Mouse (Mus musculus) NIH3T3 (cell line): Measurements from ENCODE around the gene Cntn2.
"Not testable (repeated sequence)": the region's sequence is repeated elsewhere in the genome, so short reads cannot be mapped to it uniquely, and the experiment has no call there.

Experiments used
- DNase-seq: peaks from one replicate; pipeline ENCODE4 v3.0.0-alpha.2; 2012; ENCODE audit warnings: low read depth

Cntn2 gene

DNA sequence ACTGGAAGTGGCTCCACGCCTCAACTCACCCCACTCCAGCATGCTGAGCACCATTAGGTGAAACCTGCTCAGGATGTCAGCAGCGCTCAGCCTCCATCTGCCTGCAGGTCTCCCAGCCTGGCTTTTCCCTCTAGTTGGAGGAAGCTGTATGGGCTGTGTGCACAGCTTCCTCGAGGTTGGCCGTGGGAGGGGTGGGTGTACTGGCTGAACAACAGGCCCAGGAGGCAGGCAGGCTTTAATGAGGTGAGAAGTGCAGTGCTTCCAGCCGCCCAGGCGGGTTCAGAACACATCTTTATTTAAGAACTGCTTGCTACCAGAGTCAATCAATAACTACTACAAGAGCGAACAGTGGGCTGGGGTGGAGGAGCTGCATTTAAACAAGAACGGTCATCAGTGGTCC is 31.5 kb downstream of the Cntn2 start:
- DNase-seq: no peak

DNA sequence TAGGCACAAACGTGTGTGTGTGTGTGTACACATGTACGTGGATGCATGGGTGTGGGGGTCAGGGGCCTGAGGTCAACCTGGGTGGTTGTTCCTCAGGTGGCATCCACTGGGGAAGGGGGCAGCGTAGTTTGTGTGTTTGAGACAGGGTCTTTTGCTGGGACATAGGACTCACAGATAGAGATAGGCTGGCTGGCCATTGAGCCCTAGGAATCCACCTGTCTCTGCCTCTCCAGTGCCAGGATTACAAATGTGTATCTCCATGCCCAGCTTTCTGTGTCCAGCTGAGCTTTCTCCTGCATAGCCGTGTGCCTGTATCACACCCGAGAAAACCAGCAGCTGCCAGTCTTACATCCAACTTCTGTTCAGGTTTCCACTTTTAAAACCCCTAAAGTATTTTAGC is 33.3 kb downstream of the Cntn2 start:
- no peak for DNase-seq

DNA sequence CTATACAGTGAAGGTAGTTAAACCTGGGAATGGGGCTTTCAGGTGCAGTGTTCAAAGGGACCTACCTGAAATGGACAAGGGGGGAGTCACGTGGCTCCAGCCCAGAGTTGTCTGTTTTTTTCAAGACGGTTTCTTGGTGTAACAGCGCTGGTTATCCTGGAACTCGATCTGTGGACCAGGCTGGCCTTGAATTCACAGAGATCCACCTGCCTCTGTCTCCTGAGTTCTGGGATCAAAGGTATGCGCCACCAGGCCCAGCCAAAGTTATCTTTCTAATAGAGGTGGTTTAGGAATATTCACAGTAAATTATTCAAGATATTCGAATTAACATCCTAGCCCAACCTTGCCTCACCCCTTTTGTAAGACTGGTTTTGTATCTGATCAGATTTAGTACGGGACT is 36.4 kb downstream of the Cntn2 start:
- no peak for DNase-seq

DNA sequence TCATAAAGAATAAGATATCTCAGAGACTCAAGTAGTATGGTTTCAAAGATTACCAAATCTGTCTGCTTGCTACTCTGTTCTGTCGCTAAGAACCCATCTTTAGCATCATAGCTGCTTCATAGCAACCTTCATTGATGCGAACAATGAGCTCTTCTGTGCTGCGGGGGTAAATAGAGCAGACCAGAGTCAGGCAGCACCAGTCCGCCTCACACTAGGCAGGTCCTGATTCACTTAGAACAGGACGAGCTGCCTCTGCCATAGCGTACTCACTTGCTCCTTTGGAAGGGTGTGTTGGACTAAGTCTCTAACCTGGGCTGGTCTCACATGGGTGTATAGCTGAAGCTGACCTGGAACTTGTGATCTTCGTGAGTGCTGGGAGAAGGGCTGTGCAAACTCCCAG is 37.0 kb downstream of the Cntn2 start, which contains the start of gene Tmem81:
Gene Tmem81, plus strand, starts transcription at position 173 of the 400 bp plus-strand sequence.
- DNase-seq: no peak

DNA sequence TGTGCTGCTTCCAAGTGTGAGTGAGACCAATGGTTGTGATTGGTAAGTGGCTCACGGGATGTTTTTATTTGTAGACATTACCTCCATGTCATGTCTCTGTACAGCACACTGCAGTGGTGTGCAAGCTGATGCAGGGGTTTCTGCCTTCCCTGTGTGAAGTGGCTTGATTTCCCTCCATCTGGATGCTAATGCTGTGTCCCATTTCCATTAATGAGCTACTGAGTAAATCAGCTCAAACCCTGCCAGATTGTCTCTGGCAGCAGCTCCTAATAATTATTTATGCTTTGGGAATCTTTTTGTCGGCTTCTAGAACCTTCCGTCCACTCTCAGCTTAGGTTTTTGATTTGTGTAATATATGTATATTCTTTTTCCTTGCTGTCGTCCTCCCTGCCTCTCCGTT is 37.9 kb downstream of the Cntn2 start:
- DNase-seq: no peak

DNA sequence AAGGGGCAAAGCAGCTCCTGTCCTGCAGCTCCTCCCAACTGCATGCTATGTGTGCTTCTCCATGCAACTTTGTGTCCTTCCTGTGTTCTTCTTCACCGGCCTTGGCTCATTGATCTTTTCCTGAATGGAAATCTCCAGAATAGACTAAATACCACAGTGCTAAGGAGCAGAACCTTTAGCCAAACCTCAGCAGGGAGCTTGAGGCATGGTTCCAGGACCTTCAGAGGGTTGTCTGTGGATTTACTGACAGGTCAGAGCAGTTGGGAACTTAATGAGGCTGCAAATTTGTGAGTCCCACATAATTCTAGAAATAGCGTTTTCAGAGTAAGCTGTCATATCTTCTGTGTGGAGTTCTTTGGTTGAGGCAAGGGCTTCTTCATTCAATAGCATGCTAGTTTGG is 42.5 kb downstream of the Cntn2 start:
- DNase-seq: no peak

DNA sequence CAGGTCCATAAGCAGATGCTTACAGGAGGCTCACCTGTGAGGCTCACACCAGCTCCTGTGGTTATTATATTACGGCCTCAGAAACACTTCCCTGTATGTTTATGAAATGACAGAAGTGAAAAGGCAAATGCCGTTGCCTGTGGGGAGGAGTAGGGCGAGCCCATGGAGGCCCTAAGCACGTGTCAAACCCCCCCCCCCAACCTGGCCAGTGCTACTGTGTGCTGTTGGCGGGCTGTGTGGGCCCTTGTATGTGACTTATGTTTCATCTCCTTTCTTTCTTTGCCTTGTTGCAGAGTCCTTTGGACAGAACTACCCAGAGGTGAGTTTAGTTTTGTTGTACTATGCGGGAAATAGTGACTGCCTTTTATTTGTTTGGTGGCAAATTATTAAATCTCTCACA is 59.3 kb downstream of the Cntn2 start:
- DNase-seq: no peak

DNA sequence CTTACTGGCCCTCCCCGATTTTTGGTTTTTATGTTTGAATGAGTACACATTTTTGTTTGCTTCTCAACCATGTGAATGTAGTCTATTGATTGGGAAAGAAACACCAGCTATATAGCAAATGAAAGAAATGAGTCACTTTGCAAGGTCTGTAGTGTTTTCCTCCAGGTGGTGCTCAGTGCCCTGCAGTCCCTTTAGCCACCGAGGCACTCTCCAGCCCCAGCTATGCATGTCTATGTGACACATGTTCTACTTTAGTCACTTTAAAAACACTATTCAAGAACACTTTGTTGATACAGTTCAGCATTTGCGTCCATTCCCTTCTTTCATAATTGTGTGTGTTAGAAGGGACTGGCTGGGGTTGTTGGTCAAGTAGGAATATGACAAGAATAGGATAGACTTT is 59.8 kb downstream of the Cntn2 start:
- DNase-seq: no peak

DNA sequence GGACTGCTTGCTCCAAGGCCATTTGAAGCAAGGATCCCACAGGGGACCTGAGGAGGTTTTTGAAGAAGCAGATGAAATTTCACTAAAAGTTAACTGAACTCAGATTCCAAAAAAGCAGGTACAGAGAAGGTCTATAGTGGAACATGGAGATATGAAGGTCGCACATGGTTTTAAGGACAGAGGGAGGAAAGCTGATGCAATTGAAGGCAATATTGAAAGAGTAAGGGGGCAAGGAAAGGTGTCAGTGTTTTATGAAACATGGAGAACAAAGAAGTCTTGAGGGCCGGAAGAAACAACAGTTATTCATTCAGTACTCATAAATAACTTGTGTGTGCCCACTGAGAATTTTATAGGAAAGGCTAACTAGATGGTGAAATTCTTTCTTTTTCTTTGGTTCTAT is 61.4 kb downstream of the Cntn2 start:
- DNase-seq: no peak

DNA sequence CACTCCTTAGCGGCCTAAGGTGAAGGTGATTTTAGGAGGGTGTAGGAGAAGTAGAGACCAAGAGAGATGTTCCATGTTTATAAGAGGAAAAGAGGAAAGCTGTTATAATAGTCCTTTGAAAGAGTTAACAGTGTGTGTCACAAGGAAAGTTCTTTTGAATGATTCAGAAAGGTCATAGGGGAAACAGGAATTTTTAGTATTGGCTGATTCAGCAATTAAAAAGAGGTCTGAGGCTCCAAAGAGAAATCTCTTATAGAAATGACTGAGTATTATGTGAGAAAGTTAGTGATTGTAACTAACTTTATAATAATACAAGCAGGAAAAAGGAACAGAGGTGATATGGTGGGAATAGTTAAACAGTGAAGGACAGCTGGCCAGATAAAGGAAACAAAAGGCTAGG is 63.6 kb downstream of the Cntn2 start:
- DNase-seq: no peak

DNA sequence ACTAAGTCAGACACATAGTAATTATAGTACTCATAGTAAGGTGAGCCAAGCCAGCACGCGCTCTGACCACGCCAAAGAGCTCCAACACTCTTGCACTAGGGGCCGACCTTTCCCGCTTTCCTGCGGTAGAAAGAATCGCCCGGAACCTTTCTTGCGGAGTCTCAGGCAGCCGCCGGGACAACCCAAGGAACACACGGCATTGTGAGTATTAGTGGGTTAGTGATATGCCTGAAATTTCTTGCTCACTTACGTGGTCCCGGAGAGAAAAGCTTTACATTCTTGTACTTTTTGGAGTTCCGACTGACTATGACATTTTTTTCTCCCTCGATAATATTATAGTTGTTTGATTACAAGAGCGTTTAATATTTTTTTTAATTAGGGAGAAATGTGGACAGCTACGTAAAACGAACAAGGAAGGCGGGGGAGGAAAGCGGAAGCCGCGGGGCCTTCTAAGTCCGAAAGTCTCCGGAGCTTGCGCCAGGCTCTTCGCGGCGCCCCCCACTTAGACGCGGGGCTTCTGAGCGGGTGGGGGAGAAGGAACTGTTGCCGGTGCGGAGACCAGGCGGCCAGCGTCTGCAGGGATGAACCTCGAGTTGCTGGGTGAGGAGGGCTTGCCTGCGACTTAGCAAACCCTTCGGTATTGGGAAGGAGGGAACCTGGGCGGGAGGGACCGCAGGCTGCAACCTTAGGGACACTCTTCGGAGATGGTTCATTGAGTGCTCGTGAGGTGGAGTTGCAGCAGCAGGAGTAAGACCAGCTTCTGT is 65.9 kb downstream of the Cntn2 start, which contains the start of gene Rbbp5:
Gene Rbbp5, plus strand, starts transcription at position 438 of the 764 bp plus-strand sequence.
- peak; percentile 94 for DNase-seq

DNA sequence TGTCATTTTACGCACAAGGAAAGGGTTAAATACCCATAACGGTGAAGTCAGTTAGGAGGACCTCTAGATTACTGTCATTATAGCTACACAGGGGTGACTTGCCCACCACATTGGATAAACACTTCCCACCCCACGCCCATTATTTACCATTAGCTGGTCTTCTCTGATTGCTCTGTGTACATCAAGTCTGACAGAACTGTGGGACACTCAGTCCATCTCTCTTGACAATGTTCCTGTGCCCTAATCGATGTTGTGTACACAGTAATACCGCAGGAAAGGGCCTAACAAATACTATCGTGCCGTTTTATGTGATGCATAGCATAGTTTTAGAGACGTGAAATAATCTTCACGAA is 66.5 kb downstream of the Cntn2 start:
- no peak for DNase-seq

DNA sequence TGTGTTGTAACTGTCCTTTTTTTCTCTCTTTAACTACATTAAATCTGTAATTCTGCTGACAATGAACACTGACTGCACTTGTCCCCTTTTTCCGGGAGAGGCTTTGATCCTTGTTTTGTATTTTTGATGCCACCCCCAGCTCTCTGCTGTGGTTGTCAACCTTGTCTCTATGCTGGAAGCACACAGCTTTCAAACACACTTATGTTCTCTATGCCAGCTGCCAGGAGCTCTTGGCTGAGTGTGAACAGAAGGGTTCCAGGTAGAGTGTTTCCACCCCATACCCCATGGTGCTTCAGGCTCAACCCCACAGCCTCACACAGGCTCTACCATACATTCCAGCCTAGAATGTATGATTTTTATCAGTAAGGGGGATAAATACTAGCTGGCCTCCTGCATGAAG is 68.6 kb downstream of the Cntn2 start:
- DNase-seq: no peak

DNA sequence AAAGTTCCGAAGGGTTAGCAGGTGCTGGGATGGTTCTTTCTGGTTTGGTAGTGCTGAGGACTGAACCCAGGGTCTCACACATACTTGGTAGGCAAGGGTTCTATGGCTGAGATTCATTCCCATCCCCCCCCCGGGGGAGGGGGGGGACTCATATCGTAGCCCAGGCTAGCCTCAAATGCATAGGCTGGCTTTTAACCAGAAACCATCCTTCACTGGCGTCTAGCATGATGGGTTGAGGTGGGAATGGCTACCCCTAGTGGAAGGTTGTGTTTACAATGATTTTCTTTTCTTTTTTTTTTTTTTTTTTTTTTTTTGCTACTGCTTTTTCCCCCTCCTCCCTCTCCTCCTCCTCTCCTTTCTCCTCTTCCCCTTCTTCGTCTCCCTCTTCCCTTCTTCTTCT is 70.5 kb downstream of the Cntn2 start:
- no peak for DNase-seq

DNA sequence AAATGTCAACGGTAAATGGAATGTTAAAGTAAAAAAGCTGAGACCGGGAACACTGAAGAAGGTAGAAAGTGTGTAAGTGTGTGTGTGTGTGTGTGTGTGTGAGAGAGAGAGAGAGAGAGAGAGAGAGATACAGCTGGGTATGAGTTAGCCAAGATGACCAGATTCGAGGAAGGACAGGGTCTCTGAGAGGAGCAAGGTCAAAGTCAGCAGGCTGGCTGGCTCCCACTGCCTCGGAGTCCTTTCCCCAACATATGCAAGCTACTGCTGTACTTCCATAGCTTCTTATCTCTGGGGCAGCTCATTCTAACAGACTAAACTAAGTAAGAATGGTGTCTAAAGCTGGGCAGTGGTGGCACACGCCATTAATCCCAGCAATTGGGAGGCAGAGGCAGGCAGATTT is 71.6 kb downstream of the Cntn2 start:
- no peak for DNase-seq

DNA sequence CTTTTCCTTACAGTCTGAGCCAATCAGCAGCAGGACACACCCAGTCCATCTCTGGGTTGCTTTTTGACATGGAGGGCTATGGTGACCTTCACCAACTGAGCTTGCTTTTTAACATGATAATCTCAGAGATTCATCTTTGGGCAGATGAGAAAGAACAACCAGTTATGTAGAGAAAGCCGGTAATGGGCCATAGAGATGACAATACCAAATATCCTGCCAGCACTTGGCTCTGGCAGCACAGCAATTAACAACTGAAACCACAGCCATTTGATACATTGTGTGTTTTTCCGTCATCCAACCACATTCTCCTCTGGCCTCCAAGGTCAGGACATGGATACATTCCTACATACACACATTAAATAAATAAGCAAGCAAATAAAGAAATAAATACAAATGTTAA is 72.0 kb downstream of the Cntn2 start:
- no peak for DNase-seq

DNA sequence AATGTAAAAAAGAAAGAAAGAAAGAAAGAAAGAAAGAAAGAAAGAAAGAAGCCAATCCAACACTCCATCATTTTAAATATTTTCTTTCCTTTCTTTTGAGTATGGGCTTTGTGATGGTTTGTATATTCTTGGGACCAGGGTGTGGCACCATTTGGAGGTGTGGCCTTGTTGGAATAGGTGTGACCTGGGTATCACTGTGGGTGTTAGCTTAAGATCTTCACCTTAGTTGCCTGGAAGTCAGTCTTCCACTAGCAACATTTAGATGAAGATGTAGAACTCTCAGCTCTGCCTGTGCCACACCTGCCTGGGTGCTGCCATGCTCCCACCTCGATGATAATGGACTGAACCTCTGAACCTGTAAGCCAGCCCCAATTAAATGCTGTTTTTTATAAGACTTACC is 73.0 kb downstream of the Cntn2 start:
- not testable (repeated sequence) for DNase-seq

DNA sequence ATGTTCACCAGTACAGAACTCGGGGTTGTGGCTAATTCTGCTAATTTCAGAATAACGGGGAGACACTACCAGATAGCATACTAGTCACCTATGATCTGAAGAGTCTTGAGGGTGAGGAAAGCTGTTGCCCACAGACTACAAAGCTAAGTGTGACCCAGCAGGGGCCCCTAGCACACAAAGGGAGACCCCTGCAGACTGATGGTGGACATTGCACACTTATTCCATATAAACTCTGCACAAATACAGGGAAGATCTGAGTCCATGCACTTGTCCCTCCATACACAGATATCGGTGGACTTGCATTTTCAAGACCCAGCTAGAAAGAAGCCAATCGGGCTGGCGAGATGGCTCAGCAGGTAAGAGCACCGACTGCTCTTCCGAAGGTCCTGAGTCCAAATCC is 73.5 kb downstream of the Cntn2 start:
- peak; percentile 22 for DNase-seq

DNA sequence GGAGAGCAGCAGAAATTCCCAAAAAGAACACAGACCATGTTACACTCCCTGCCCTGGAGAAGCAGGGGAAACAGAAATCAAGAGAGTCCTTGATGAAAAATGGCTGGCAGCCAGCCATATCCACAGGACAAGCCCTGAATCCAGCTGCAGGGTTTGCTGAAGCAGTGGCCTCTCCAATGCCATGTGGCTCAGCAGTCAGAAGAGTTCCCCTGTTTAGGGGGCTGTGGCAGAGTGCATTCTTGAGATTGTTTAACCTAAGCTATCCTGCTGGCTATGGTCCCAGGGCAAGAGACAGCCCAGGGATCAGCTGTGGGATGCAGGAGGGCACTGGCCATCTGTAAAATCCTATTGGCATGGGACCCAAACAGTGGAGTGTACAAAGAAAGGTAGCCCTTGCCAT is 74.1 kb downstream of the Cntn2 start:
- peak; percentile 45 for DNase-seq

DNA sequence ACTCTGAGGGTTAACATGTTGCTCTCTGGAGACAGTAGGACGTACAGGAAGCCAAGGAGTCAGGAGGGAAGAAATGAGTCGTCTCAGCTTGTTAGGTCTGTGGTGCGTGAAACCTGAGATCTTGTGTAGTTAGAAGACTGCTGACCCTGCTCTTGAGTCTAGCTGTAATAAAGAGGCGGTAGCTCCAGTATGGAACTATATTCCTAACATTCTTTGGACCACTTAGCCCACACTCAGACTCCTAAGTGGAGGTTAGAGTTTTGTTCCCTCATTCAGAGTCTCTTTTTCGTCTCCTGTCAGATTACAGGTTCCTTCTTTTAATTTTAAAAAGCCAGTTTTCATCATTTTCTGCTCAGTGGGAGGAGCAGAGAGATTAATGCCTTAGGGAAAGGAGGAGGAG is 78.4 kb downstream of the Cntn2 start:
- peak; percentile 37 for DNase-seq
